Mouse (Mus musculus): ENCODE data around the gene Mpp3. TPM values are rescaled to one million over a fixed set of nuclear protein-coding genes. Genes with fewer than 3 reads are reported as not detected.

Mpp3 gene
- polyA plus RNA-seq, 1 experiment = 57.9 TPM

DNA sequence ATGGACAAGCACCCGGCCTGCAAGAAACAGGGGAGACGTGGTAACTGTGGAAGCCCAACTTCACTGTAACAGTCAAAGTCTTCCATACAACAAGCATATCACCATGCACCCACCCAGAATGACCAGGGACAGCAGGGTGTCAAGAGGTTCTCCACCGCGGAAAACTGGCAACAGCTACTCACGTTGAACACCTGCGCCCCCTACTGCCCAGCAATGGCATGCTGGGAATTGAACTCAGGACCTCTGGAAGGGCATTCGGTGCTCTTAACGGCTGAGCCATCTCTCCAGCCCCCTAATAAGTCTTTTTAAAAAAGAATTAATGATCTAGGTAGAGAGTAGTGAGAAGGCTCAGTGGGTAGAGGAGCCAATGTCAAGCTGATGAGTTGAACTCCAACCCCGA lies 53.3 kb downstream of the Mpp3 start:
- peaks cover 3% of the 10 kb centered on the region; the same call in 1 of the 2 replicates for H3K4me1 ChIP-seq (ENCODE audit: control insufficient read depth, insufficient read depth, low read length)
- H3K4me3 ChIP-seq (ENCODE audit: insufficient read depth, low read length) = no peak overlapping the region
- TF ChIP-seq POLR2A (IDR thresholded peaks at IDR 0.05; ENCODE audit: extremely low read depth, insufficient read depth, low read length) (no peak), CTCF (IDR thresholded peaks at IDR 0.05; ENCODE audit: extremely low read depth, insufficient read depth, low read length) (peak; percentile 30)
- no peak overlapping the region for H3K27ac ChIP-seq (ENCODE audit: insufficient read depth, low read length)

DNA sequence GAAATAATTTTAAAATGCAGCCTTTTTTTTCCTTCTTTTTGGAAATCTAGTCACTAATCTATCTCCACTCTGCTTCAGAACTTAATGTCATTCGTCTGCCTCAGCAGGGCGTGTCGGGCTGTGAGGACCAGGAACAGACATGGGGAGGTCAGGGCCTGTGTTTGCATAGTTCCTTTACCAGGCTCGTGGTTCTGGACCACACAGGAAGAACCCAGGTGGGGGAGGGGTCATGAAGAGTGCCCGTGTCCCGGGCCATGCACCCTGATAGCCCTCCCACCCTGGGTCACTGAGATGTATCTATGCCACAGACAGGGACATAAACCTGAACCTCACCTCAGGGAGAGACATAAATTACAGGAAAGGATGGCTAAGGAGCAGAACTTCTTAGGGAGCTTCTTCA lies 54.1 kb downstream of the Mpp3 start:
- Histone ChIP-seq H3K27ac (ENCODE audit: insufficient read depth, low read length) (no peak overlapping the region), H3K4me1 (ENCODE audit: control insufficient read depth, insufficient read depth, low read length) (peaks cover 3% of the 10 kb centered on the region; the same call in 1 of the 2 replicates), H3K4me3 (ENCODE audit: insufficient read depth, low read length) (no peak overlapping the region)
- TF ChIP-seq CTCF (IDR thresholded peaks at IDR 0.05; ENCODE audit: extremely low read depth, insufficient read depth, low read length) = no peak
- no peak for TF ChIP-seq POLR2A (IDR thresholded peaks at IDR 0.05; ENCODE audit: extremely low read depth, insufficient read depth, low read length)

DNA sequence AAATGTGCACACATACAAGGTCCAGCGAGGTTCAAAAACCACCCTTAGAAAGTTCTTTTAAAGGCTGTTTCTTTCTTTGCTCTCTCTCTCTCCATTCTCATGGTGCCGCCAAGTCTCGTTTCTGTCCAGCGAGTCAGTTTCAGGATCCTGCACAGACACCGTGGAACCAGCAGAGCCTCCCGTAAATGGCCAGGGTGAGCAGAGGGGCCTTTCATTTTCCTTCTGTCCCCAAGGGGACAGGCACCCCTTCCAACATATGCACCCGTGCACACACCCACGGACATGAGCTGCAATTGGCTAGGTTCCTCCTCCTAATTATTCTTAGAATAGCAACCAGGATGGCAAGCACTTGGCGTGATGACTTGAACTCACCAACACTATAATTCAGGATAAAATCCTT lies 54.8 kb downstream of the Mpp3 start:
- no peak overlapping the region for H3K4me3 ChIP-seq (ENCODE audit: insufficient read depth, low read length)
- no peak overlapping the region for H3K27ac ChIP-seq (ENCODE audit: insufficient read depth, low read length)
- TF ChIP-seq POLR2A (IDR thresholded peaks at IDR 0.05; ENCODE audit: extremely low read depth, insufficient read depth, low read length) (no peak), CTCF (IDR thresholded peaks at IDR 0.05; ENCODE audit: extremely low read depth, insufficient read depth, low read length) (no peak)
- H3K4me1 ChIP-seq (ENCODE audit: control insufficient read depth, insufficient read depth, low read length) = peaks cover 3% of the 10 kb centered on the region; the same call in 1 of the 2 replicates

DNA sequence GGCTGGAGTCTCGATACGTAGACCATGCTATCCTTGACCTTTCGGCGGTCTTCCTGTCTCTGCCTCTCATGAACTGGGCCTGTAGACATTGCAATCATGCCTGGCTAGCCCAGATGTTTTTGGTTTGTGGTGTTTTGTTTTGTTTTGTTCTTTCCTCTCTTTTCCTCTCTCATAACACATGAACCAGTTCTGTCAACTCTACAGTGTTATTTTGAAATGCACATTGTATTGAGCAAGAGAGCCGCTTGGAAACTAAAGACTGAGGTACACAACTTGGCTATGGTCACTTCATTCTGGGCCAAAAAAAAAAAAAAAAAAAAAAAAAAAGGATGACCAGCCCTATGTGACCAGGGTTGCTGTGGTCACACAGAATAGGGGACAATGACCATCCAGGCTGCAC lies 55.6 kb downstream of the Mpp3 start:
- H3K4me3 ChIP-seq (ENCODE audit: insufficient read depth, low read length) = no peak overlapping the region
- TF ChIP-seq CTCF (IDR thresholded peaks at IDR 0.05; ENCODE audit: extremely low read depth, insufficient read depth, low read length) = no peak
- no peak overlapping the region for H3K27ac ChIP-seq (ENCODE audit: insufficient read depth, low read length)
- H3K4me1 ChIP-seq (ENCODE audit: control insufficient read depth, insufficient read depth, low read length) = peaks cover 1% of the 10 kb centered on the region; the same call in 1 of the 2 replicates

- TF ChIP-seq CTCF (IDR thresholded peaks at IDR 0.05; ENCODE audit: extremely low read depth, insufficient read depth, low read length) = no peak
- no peak for TF ChIP-seq POLR2A (IDR thresholded peaks at IDR 0.05; ENCODE audit: extremely low read depth, insufficient read depth, low read length)
- H3K27ac ChIP-seq (ENCODE audit: insufficient read depth, low read length) = no peak overlapping the region
- peaks cover 1% of the 10 kb centered on the region; the same call in 1 of the 2 replicates for H3K4me1 ChIP-seq (ENCODE audit: control insufficient read depth, insufficient read depth, low read length)
- no peak overlapping the region for H3K4me3 ChIP-seq (ENCODE audit: insufficient read depth, low read length)
Measured at GRCm38 (mm10) chr11:101972097-101972496, 56.2 kb downstream of the Mpp3 start.

DNA sequence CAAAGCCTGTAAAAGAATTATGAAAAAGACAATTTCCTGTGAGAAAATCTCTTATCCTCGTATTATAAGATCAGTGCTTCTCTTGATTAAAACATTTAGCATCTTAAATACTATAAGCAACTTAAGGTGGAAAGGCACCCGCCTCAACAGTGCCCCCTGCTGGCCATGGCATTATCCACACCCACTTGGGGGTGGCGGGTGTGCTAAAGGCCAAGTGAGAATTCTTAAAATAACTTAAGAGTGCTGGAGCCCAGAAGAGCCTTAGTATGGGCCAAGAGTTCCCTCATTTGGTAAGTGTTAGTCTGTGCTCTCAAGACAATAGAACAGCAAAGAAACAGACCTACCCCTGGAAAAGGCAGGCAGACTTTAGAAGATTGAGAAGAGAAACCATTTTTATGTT lies 56.9 kb downstream of the Mpp3 start:
- TF ChIP-seq CTCF (IDR thresholded peaks at IDR 0.05; ENCODE audit: extremely low read depth, insufficient read depth, low read length) = peak; percentile 57
- TF ChIP-seq POLR2A (IDR thresholded peaks at IDR 0.05; ENCODE audit: extremely low read depth, insufficient read depth, low read length) = no peak
- H3K4me1 ChIP-seq (ENCODE audit: control insufficient read depth, insufficient read depth, low read length) = peaks cover 1% of the 10 kb centered on the region; the same call in 1 of the 2 replicates
- H3K4me3 ChIP-seq (ENCODE audit: insufficient read depth, low read length) = no peak overlapping the region
- no peak overlapping the region for H3K27ac ChIP-seq (ENCODE audit: insufficient read depth, low read length)

GRCm38 (mm10) chr11:101969835-101970234 lies 58.4 kb downstream of the Mpp3 start:
- no peak overlapping the region for H3K4me3 ChIP-seq (ENCODE audit: insufficient read depth, low read length)
- H3K4me1 ChIP-seq (ENCODE audit: control insufficient read depth, insufficient read depth, low read length) = peaks cover 1% of the 10 kb centered on the region; the same call in 1 of the 2 replicates
- TF ChIP-seq POLR2A (IDR thresholded peaks at IDR 0.05; ENCODE audit: extremely low read depth, insufficient read depth, low read length) (no peak), CTCF (IDR thresholded peaks at IDR 0.05; ENCODE audit: extremely low read depth, insufficient read depth, low read length) (no peak)
- no peak overlapping the region for H3K27ac ChIP-seq (ENCODE audit: insufficient read depth, low read length)

DNA sequence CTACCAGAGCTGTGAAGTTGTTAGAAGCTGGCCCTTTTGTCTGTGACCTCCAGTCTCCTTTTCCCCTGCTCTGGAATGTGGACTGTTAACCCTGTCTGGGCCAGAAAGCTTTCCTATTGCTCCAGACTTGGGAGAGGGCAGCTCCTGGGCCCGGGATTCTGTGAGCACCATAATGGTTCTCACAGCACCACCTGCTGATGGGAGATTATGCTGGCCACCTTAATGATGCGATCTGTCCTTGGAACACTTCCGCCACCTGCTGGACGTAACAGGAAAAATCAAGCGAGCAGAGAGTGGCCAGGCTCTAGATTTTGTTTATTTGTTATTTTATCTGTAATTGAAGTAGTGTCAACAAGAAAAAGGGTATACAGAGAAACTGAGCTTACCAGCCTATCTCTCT lies 59.5 kb downstream of the Mpp3 start:
- Histone ChIP-seq H3K4me1 (ENCODE audit: control insufficient read depth, insufficient read depth, low read length) (peaks cover under 1% of the 10 kb centered on the region; the same call in 1 of the 2 replicates), H3K27ac (ENCODE audit: insufficient read depth, low read length) (no peak overlapping the region), H3K4me3 (ENCODE audit: insufficient read depth, low read length) (no peak overlapping the region)
- TF ChIP-seq POLR2A (IDR thresholded peaks at IDR 0.05; ENCODE audit: extremely low read depth, insufficient read depth, low read length) = no peak
- peak; percentile 100 for TF ChIP-seq CTCF (IDR thresholded peaks at IDR 0.05; ENCODE audit: extremely low read depth, insufficient read depth, low read length)

DNA sequence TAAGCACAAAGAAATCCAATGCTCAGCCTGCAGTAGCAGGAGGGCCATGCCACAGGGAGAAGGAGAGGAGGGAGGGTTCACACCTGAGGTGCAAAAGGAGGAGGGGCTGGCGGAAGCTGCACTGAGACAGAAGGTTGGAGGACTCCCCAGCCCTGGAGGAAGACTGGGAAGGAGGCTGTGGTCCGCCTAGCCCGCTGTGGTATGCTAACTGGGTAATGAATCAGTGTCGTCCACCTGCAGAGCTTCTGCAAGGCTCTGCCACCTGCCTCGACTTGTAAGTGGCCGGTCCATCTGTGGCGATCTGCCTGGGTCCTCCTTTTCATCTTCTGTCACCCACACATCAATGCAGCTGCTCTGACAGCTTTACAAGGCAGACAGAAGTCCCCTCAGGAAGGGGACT lies 60.0 kb downstream of the Mpp3 start:
- no peak for TF ChIP-seq POLR2A (IDR thresholded peaks at IDR 0.05; ENCODE audit: extremely low read depth, insufficient read depth, low read length)
- no peak for TF ChIP-seq CTCF (IDR thresholded peaks at IDR 0.05; ENCODE audit: extremely low read depth, insufficient read depth, low read length)
- Histone ChIP-seq H3K4me1 (ENCODE audit: control insufficient read depth, insufficient read depth, low read length) (no peaks in the 10 kb centered on the region), H3K4me3 (ENCODE audit: insufficient read depth, low read length) (no peak overlapping the region), H3K27ac (ENCODE audit: insufficient read depth, low read length) (no peak overlapping the region)

DNA sequence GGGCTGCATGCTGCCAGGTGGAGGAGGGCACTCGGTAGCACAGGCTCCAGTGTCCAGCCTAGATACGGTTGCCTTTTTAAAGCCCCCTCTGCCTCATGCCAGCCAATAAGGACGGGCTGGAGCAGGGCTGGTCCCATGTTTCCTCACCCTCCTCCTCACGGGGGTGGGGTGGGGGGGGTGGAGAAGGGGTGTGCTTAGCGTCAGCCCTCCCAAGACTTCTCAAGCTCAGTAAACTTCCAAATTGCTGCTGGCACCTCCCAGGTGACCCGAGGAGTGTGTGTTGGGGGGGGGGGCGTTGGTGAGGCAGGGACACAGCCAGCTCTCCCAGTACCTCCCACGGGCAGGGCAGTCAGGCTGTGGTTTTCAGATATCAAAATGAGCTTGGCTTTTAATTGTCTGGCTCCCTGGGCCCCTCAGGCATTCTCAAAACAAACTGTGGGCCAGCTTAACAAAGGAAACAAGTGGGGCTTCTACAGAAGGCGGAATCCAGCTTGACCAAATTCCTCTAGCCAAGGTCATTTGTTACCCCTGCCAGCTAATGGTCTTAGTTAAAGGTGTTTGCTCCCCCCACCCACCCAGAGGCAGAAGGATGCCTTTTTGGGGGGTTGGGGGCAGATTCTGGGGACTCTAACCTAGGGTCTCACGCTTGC lies 61.2 kb downstream of the Mpp3 start, which contains the start of gene Sost:
Sost (minus strand) TSS at position 51 of the 650 bp plus-strand sequence.
- Histone ChIP-seq H3K27ac (ENCODE audit: insufficient read depth, low read length) (no peak within 1 kb of the TSS), H3K4me1 (ENCODE audit: control insufficient read depth, insufficient read depth, low read length) (no peaks in the 10 kb centered on the region), H3K4me3 (ENCODE audit: insufficient read depth, low read length) (no peak within 1 kb of the TSS)
- TF ChIP-seq POLR2A (IDR thresholded peaks at IDR 0.05; ENCODE audit: extremely low read depth, insufficient read depth, low read length) (no peak), CTCF (IDR thresholded peaks at IDR 0.05; ENCODE audit: extremely low read depth, insufficient read depth, low read length) (no peak)

Data from cortical plate, adult 2 months (tissue).